12 mouse cellular contexts compared by ENCODE assay signal in the genomic region with DNA sequence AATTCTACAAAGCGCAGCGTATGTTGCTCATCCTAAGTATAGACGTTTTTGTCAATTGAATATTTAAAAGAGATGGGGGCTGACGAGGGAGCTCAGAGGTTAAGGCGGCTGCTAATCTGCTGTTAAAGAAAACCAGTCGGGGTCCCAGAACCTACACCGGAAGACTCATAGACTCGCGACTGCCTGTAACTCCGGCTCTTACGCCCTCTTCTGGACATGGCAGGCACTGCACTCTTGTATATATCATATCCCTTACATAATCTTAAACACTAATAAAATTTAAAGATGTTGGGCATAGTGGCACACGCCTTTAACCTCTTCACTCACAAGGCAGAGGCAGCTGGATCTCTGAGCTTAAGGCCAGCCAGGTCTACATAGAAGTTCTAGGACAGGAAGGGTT. TPM values are rescaled to one million over a fixed set of nuclear protein-coding genes. Genes with fewer than 3 reads are reported as not detected.
A peak's percentile ranks its signal among the peaks of the same experiment; 100 is the strongest.
DNase-seq lines count a peak whose midpoint lies in the region; ATAC-seq and TF ChIP-seq lines count a peak whose summit lies in the region.
"Had no signal": no experiment of that assay in that cellular context is flagged by ENCODE, and none has a peak within 500 bp of the region (broad histone marks: within the 10 kb centered on the region; RNA-seq: fewer than 3 reads in every experiment).

No protein-coding gene starts in this region.

- no peaks in the 10 kb centered on the region for H3K4me1 ChIP-seq in lung, embryonic 14.5 days (ENCODE audit: insufficient read depth)
- H3K4me1 ChIP-seq: hindbrain, embryonic 12.5 days had no signal

- H3K4me2 ChIP-seq in lung, embryonic 14.5 days = no peak overlapping the region
- H3K4me2 ChIP-seq: hindbrain, embryonic 12.5 days; lung, embryonic 15.5 days had no signal

- H3K36me3 ChIP-seq in lung, embryonic 14.5 days (ENCODE audit: insufficient read depth) = no peaks in the 10 kb centered on the region
- H3K36me3 ChIP-seq: hindbrain, embryonic 12.5 days; lung, embryonic 15.5 days had no signal

- intact Hi-C loops in gastrocnemius, adult 2 months (cut with DNase I) = no loop called here
- intact Hi-C loops in gastrocnemius, postnatal 14 days (cut with DNase I; ENCODE audit: low total_unique reads) = loop anchor here (2.0 kb wide), 1 partner anchor 162 kb away; no protein-coding TSS in a partner anchor

- no peak overlapping the region for H3K27ac ChIP-seq in gastrocnemius, adult 2 months
- H3K27ac ChIP-seq in lung, embryonic 14.5 days (ENCODE audit: low read depth) = no peak overlapping the region
- H3K27ac ChIP-seq: hindbrain, embryonic 12.5 days; lung, embryonic 15.5 days had no signal

- ATAC-seq in lung, embryonic 14.5 days (ENCODE audit: insufficient read depth) = no peak

- H3K9ac ChIP-seq in lung, embryonic 14.5 days = no peak overlapping the region
- H3K9ac ChIP-seq: hindbrain, embryonic 12.5 days; lung, embryonic 15.5 days had no signal

- no peak for DNase-seq in gastrocnemius, adult 2 months
- DNase-seq in gastrocnemius, postnatal 14 days = no peak
- no peak for DNase-seq in lung, embryonic 14.5 days
- DNase-seq in lung, postnatal 10 days = no peak
- DNase-seq in MEL-GATA-1-ER (ENCODE audit: extremely low read depth, low read depth) = peak; percentile 23
- DNase-seq in retina, embryonic 14.5 days (ENCODE audit: low spot score) = peak; percentile 41
- DNase-seq in frontal cortex, postnatal 14 days (ENCODE audit: low spot score in 2 of 2) = no peak
- no peak for DNase-seq in kidney, postnatal 4 days
- DNase-seq: kidney, postnatal 25 days; thymus, postnatal 25 days had no signal

- no peaks in the 10 kb centered on the region for H3K9me3 ChIP-seq in lung, embryonic 14.5 days (ENCODE audit: low read depth, low read length)
- H3K9me3 ChIP-seq: hindbrain, embryonic 12.5 days; lung, embryonic 15.5 days had no signal

- 43% methylated on average over 12 of the region's 12 CpGs for WGBS in lung, embryonic 14.5 days

- peak; percentile 18; the same call in 1 of the 2 replicates for TF ChIP-seq CTCF in gastrocnemius, adult 2 months (IDR thresholded peaks at IDR 0.05)
- TF ChIP-seq CTCF in lung, embryonic 14.5 days (IDR thresholded peaks at IDR 0.05; ENCODE audit: low read depth) = peak; percentile 42

- no peaks in the 10 kb centered on the region for H3K27me3 ChIP-seq in lung, embryonic 14.5 days (ENCODE audit: insufficient read depth, low read length)

- no peak overlapping the region for H3K4me3 ChIP-seq in gastrocnemius, adult 2 months
- no peak overlapping the region for H3K4me3 ChIP-seq in lung, embryonic 14.5 days (ENCODE audit: low read depth, low read length)
- H3K4me3 ChIP-seq: hindbrain, embryonic 12.5 days; lung, embryonic 15.5 days had no signal

RNA-seq across cellular contexts. Expression of gene Map3k9, which starts 6.3 kb away (rescaled TPM):
- under 1 TPM; 0.08 to 0.10 TPM for total RNA-seq in gastrocnemius, adult 2 months (2021)
- total RNA-seq in gastrocnemius, postnatal 14 days (2021) = under 1 TPM in 1 of 2 experiments, not detected in 1; 0.11 TPM
- polyA plus RNA-seq in lung, embryonic 14.5 days (2014; fragmentation: Nextera tagmentation; extraction: Ambion mirVana) = 2.9 and 3.2 TPM in 2 replicates

Comparison
In these comparisons a context has a peak if more than half of its experiments do, and no peak if none do; other contexts are left out.
1. DNase-seq: peak in MEL-GATA-1-ER (single experiment) and retina, embryonic 14.5 days (single experiment); none in gastrocnemius, adult 2 months (single experiment), gastrocnemius, postnatal 14 days (single experiment), lung, embryonic 14.5 days (single experiment), lung, postnatal 10 days (single experiment), frontal cortex, postnatal 14 days (0 of 2) and kidney, postnatal 4 days (0 of 2).